Mouse (Mus musculus): Measurements from ENCODE around the gene Atp5s.

- TF ChIP-seq CTCF (IDR thresholded peaks at IDR 0.05; ENCODE audit: borderline replicate concordance, extremely low read depth, insufficient read depth, insufficient read length) = peak; percentile 70
- TF ChIP-seq POLR2A (IDR thresholded peaks at IDR 0.05; ENCODE audit: borderline replicate concordance, extremely low read depth, insufficient read depth, insufficient read length, poor library complexity, severe bottlenecking) = no peak
Observed at GRCm38 (mm10) chr12:69757418-69758141, 32.8 kb downstream of the Atp5s start.

All from brain, embryonic 14.5 days (tissue).